Mouse (Mus musculus): ENCODE measurements at regions not wholly inside any gene's neighbourhood (a gene's known extent, or its start where the extent isn't known, plus 50 kb on each side); places are given as distances from the start of the nearest gene placed in this dataset.

- TF ChIP-seq CTCF (IDR thresholded peaks at IDR 0.05; ENCODE audit: borderline replicate concordance, insufficient read depth, low read length), result no peak
- no peak for TF ChIP-seq POLR2A (IDR thresholded peaks at IDR 0.05; ENCODE audit: low read depth, low read length)
These were observed 61.5 kb upstream of the Tnrc6c start for GRCm38 (mm10) chr11:117592570-117592969.

Measured in embryonic fibroblast, embryonic 13.5 days (primary cell).